Mouse (Mus musculus): ENCODE results near the gene Ltf.

Ltf gene

DNA sequence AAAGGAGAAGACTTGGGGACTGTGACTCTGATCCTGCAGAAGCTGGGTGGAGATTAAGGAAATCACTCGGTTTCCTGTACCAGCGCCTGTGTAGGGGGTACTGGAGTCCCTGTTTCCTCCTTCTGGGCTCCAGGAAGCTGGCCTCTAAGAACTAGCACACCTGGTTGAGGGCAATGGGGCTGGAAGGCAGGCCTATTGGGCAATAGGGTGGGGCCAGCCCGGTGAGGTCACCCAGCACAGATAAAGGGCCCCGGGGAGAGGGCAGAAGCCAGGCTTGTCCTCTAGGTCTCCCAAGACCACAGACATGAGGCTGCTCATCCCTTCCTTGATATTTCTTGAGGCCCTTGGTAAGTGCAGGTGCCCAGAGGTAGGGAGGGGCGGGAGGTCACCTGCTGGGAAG lies at the start of gene Ltf:
TSS of gene Ltf (plus strand) at position 250 of the 400 bp plus-strand sequence.
- no peak for DNase-seq (ENCODE audit: low spot score in 2 of 2)

DNA sequence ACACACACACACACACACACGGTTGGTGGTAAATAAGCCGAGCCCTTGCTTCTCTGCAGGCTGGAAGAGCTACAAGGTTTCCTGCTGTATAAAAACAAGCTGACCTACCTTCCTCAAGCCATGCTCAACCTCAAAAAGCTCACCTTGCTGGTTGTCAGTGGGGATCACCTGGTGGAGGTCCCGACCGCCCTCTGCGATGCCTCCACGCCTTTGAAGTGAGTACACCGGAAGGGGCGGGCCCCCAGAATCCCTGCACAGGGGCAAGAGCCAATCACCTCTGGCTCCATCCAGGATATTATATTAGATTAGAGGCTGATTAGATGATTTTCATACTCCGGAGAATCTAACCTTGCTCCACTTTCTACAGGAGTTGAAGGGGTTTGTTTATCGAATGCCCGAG lies 39.7 kb upstream of the Ltf start:
- no peak for DNase-seq (ENCODE audit: low spot score in 2 of 2)

GRCm38 (mm10) chr9:110982351-110982750 lies 36.7 kb upstream of the Ltf start:
- DNase-seq (ENCODE audit: low spot score in 2 of 2): peak in 1 of 2 experiments; percentile 10

GRCm38 (mm10) chr9:110984096-110984495 lies 35.0 kb upstream of the Ltf start:
- DNase-seq (ENCODE audit: low spot score in 2 of 2): no peak

DNA sequence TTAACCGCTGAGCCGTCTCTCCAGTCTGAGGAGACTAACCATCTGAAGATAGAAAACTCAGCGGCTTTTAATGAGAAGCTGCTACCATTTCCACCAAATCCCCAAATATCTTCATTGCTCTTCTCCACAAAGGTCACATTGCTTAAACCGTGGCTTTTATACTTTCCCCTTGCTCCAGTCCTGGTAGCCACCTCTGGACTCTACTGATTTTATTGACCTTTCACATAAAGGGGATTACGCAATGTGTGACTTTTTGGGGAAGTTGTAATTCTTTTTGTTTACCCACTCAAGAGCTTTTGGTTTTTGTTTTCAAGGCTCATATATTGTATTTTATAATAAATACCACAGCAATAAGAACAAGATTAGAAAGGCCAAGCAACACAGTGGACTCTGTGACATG lies 33.5 kb upstream of the Ltf start:
- no peak for DNase-seq (ENCODE audit: low spot score in 2 of 2)

DNA sequence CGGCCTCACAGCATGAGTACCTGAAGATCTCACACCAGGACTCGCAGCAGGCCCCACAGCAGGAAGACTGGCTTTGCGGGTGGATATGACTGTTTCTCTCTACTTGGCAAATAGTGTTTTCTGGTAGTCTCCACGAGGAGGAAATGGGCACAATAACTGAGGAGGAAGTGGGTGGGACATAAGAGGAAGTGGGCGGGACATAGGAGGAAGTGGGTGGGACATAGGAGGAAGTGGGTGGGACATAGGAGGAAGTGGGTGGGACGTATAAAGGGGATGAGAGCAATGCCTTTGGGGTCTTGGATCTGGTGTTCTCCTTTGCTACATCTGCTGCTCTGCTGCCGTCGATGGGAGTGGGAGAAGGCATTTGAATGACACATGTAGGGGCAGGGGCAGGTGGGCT lies 33.1 kb upstream of the Ltf start:
- no peak for DNase-seq (ENCODE audit: low spot score in 2 of 2)

DNA sequence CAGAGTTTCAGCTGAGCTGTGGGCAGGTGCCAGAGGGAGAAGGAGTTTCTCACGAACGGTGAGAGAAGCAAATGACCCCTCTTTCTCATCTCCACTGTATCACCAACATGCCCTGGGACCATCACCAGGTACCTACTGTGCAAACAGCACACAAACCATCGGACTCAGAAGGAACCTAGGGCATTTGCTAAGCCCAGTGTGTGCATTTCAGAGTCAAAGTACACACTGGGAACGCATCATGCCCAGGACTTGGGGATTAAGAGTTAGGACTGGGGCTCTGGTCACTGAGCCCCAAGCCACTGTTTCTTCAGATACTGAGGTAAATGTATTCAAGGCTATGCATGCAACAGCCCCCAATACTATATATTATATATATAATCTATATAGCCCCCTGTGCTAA lies 31.7 kb upstream of the Ltf start:
- DNase-seq (ENCODE audit: low spot score in 2 of 2): no peak

DNA sequence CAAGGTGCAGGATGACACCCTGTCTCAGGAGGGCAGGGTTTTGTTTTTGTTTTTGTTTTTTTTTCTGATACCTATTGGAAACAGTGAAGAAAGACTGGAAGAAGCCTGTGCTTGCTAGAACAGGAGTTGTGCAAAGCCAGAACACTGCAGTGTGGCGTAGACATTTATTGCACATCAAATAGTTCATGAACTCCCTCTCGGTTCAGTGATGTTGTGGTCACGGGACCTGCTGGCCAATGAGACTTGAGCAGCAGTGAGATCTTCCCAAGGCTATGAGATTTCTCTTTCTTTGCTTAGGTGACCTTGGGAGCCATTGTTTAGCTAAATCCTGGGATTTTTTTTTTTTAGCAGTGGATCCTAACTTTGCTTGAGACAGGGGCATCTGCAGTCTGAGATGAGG lies 31.0 kb upstream of the Ltf start:
- no peak for DNase-seq (ENCODE audit: low spot score in 2 of 2)

- DNase-seq (ENCODE audit: low spot score in 2 of 2): no peak
Observed at GRCm38 (mm10) chr9:110989141-110989540, 29.9 kb upstream of the Ltf start.

GRCm38 (mm10) chr9:110989543-110989942 lies 29.5 kb upstream of the Ltf start:
- DNase-seq (ENCODE audit: low spot score in 2 of 2): no peak

- no peak for DNase-seq (ENCODE audit: low spot score in 2 of 2)
Observed at GRCm38 (mm10) chr9:110990204-110990603, 28.9 kb upstream of the Ltf start, which contains the start of gene Rtp3. Gene Rtp3, minus strand, starts transcription at chr9:110990583.

DNA sequence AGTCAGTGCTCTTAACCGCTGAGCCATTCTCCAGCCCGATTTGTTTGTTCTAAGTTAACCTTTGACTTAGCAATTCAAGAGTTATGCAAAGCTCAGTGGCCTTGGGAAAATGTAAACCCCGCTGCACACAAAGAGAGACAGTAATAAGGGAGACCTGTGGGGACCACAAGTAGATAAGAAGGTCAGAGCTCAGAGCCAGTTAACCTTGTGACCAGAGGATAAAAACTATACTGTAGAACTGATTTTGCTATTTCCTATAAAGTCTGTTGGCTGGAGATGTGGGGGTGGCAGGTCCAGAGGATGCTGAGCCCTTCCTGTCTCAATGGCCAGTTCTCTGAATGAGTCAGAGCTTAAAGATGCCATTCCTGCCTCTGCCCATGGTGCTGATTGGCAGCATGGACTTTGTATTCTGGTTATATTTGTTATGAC lies 25.8 kb upstream of the Ltf start:
- no peak for DNase-seq (ENCODE audit: low spot score in 2 of 2)

- DNase-seq (ENCODE audit: low spot score in 2 of 2): peak; percentile 53 to 70
Observed at GRCm38 (mm10) chr9:110994716-110995172, 24.3 kb upstream of the Ltf start.

GRCm38 (mm10) chr9:110997245-110997644 lies 21.8 kb upstream of the Ltf start:
- peak; percentile 32 to 45 for DNase-seq (ENCODE audit: low spot score in 2 of 2)

- DNase-seq (ENCODE audit: low spot score in 2 of 2): no peak
Observed at GRCm38 (mm10) chr9:110999056-110999455, 20.0 kb upstream of the Ltf start.

- DNase-seq (ENCODE audit: low spot score in 2 of 2): no peak
Observed at GRCm38 (mm10) chr9:110999856-111000255, 19.2 kb upstream of the Ltf start.

DNA sequence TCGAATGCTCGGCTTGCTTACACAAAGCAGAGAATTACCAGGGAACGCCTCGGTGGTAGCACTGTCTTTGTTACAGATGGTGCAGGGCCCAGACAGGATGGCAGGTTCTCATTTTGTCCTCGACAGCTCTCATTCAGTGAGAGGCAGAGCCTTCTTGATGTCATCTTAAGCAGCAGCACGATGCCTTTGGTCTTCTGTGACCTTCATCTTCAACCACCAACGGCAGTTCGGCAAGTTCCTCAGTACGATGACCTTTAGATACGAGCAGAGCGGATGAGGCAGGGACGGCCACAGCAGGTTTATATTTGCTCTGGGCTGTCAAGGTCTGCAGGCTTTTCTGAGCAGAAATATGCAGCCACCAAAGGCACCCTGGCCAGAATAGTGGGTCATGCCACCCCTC lies 17.4 kb upstream of the Ltf start:
- DNase-seq (ENCODE audit: low spot score in 2 of 2): no peak

DNA sequence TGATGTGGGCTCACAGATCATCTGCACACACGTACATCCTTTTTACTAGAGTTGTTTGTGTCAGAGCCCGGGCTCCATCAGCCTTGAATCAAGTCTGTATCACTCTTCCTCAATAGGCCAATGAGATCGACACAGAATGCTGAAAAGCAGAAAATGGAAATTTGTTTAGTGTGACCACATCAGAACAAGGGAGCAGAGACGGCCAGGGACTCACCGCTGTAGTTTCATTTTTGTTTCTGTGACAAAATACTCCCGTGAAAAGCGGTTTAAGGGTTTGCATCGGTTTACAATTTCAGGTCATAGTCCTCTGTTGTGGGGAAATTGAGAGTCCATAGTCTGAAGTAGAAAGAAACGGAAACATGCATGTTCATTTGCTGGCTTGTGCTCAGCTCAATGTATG lies 15.8 kb upstream of the Ltf start:
- no peak for DNase-seq (ENCODE audit: low spot score in 2 of 2)

DNA sequence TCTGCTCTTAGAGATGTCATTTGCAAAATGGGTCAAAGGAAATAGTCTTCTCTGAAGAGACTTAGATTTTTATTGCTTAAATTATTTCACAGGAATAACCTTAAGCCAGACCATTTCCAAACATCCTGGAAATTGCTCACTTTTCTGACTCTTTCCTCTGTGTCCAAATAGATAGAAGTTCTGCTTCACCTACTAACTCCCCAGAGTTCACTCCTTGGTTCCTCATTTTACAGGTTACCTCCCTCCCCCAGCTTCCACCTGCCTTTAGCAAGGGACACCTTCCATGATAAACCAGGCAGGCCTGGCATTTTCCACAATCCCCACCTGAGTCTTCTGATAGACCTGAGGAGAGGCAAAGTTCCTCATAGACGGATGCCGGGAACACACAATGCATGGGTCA lies 12.5 kb upstream of the Ltf start:
- DNase-seq (ENCODE audit: low spot score in 2 of 2): no peak

DNA sequence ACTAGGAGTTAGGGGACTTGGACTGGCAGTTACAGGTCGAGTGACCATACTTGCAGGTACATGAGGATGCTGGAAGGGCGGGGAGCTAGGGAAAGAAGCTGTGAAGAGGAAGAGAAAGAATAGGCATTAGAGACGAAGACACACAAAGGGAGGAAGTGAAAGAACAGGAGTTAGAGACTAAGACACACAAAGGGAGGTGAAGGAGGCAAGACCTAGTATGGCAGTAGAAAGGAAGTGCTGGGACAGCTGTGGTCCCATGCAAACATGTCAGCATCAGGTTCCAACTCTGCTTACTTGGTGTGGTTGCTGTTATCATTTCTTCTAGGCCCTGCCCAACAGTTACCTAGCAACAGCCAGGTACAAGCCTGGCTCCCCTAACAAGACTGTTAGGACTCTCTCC lies 9.3 kb upstream of the Ltf start:
- DNase-seq (ENCODE audit: low spot score in 2 of 2): no peak

DNA sequence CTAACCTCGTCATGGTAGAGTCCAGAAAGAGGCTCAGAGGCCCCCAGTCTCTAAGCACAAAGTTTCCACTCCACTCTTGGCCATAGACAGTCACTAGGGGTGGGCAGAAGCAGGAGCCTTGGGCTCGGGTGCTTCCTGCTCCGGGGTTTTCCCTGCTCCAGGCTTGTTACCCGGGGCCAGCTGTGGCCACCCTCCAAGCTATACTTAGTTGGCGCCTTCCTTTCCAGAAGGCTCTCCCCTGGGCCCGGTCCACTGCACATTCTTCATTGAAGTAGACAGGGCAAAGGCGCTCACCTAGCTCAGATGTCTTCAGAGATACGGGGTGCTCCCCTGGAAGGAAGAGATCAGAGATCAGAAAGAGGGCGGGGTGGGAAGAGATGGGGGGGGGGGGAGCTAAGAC lies 7.5 kb upstream of the Ltf start:
- DNase-seq (ENCODE audit: low spot score in 2 of 2): no peak

DNA sequence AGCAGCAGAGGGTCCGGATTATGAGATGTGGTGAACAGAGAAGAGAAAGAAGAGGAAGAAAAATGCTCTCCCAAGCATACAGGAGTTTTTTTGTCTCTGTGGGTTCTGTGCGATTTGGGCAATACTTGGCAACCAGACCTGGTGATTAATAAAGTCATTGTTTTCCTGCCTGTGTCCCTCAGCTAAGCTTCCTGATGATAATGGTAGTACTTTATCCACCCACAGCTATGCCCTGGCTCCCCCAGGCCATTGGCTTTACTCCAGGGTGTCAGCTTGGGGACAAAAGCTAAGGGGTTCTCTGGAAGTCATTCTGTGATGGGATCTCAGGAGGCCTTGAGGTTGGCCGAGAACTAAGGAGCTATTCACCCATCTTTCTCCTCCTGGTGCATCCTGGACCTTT lies 7.0 kb upstream of the Ltf start:
- no peak for DNase-seq (ENCODE audit: low spot score in 2 of 2)

DNA sequence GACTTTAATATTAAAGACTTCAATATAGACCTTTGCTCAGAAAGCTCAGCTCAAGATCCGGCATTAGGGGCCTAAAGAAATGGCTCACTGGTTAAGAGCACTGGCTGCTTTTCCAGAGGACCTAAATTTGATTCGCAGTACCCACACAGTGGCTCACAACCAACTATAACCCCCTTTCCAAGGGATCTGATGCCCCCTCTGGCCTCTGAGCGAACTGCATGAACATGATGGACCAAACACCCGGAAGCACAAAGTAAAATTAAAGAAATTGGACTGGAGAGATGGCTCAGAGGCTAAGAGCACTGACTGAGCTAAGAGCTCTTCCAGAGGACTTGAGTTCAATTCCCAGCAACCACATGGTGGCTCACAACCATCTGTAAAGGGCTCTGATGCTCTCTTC lies 3.4 kb upstream of the Ltf start:
- DNase-seq (ENCODE audit: low spot score in 2 of 2): no peak

DNA sequence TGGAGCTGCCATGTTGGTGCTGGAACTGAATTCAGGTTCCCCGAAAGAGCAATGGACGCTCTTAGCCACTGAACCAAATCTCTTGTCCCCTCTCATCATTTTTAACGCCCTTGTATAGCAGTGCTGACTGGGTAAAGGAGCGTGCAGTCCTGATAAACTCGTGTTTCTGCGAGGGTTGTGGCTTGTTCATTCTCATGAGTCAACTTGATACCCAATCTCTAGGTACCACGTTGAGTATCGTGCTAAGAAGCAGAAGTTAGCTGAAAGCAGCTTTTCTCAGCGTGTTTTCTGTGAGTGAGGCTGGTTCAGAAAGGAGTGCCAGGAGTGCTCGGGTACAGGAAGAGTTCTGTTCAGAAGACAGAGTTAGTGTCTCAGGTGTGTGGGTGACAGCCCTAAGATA lies 7.7 kb downstream of the Ltf start:
- DNase-seq (ENCODE audit: low spot score in 2 of 2): no peak

- DNase-seq (ENCODE audit: low spot score in 2 of 2): no peak
Observed at GRCm38 (mm10) chr9:111033717-111034116, 14.6 kb downstream of the Ltf start.

Measured in right cerebral cortex, postnatal 36 days (tissue).